Mouse (Mus musculus): ENCODE results near the gene Sox11.

DNA sequence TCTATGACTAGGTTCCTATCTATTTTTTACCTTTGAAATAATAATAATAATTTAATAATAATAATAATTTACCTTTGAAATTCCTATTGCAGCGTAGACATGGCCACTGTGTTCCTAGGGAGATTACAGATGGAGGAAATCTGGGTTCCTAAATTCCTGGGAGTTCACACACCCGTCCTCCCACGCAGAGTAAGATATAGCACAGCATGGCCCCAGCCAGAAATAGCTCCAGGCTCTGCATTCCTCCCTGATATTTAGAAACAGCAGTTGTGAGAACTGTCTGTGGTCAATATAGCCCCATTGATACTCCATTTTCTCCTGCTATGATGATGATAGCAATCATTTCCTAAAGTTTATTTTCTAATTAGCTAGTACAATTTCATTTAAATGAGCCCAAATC is 30.1 kb upstream of the Sox11 start:
- TF ChIP-seq POLR2A (IDR thresholded peaks at IDR 0.05; ENCODE audit: borderline replicate concordance, extremely low read depth, low read depth, low read length) (no peak), CTCF (IDR thresholded peaks at IDR 0.05; ENCODE audit: insufficient read depth, low read length) (no peak)

All from lung, adult 2 months (tissue).